Mouse (Mus musculus) neutrophil, adult 5-6 weeks (primary cell): ENCODE measurements around the gene Nfatc3. TPM values are rescaled to one million over a fixed set of nuclear protein-coding genes. Genes with fewer than 3 reads are reported as not detected.

Experiments used
- ATAC-seq: fragments of 151-379, 151-347 bp; 2 replicates; pipeline ENCODE4 v1.8.0; 2017; ENCODE audit warnings: mild to moderate bottlenecking, moderate TSS enrichment; ENCODE audit not compliant: insufficient number of reproducible peaks, poor library complexity, low FRiP score, severe bottlenecking; ENCODE audit errors: extremely low read depth
- total RNA-seq: library from RNA; stranded (forward); fragments of 200-1000 nt; gene quantifications from 2 replicates; pipeline ENCODE4 v1.2.3, GENCODE M21; 2017

Gene Nfatc3
- total RNA-seq, 1 experiment from 2014 or later, result 107 TPM

GRCm38 (mm10) chr8:106054190-106054811 is 4.3 kb upstream of the Nfatc3 start:
- peak; percentile 45 for ATAC-seq

DNA sequence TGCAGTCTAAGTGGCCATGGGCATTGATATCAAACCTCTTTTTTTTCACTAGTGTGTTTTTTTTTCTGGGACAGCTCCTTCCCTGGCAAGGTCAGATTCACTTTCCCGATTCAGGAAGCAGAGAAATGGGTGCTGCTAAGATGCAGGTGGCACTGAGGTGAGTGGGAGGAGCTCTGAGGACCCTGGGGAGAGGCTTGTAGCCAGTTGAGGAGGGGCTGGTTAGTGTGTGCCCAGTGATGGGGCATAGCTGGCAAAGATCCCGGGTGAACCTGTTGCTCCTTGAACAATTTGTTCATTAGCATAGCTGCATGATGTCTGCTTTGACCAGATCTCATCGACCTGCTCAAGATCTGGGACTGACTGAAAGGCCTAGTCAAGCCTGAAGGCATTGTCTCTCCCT is 3.6 kb upstream of the Nfatc3 start:
- no peak for ATAC-seq

- no peak for ATAC-seq
Observed at GRCm38 (mm10) chr8:106056455-106056982, 2.1 kb upstream of the Nfatc3 start.

DNA sequence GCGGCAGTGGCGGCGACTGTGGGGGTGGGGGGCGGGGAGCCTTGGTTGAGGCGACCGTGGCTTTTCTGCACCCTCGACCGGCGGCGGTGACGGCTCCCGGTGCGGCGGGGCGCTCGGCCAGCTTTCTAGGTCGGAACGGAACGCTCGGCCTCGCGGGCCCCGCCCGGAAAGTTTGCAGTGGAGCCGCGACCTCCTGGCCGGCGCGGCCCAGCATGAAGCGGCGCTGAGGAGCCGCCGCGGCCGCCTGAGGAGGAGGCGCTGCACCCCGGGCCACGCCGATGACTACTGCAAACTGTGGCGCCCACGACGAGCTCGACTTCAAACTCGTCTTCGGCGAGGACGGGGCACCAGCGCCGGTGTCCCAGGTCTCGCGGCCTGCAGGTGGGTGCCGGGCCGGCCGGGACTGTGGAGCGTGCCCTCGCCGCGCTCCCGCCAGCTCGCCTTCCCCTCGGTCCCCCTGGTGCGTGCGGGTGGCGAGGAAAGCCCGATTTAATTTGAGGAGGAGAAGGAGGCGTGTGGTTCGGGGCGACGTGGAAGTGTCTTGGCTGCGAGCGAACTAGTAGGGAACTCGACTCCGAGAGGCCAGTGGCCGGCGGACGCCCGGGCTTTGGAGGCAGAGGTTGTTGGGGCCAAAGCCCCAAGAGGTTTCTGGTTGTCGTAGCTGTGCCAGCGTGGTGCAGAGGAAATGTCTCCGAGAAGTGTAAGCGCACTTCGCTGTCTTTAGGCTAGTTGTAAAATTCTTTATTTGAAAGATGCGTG is 1.2 kb downstream of the Nfatc3 start:
- 0 out of 2 replicates have a peak, but pooled peaks have one; percentile 2 for ATAC-seq

DNA sequence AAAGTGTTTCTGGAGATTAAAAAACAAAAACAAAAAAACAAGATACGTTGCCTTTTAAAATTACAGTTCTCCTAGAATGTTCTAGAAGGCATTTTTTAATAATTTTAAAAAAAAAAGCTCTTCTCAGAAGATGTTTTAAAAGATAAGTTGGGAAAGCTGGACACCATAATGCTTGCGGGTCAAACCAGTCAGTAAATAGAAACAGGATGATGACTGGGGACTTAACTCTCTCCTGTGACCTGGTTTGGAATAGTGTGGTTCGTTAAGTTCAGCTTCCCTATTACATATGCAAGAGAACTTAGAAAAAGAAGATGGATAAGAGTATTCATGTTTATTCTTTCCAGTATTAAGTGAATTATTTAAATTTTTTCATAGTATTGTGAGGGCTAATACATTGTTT is 1.9 kb downstream of the Nfatc3 start:
- ATAC-seq, result no peak

DNA sequence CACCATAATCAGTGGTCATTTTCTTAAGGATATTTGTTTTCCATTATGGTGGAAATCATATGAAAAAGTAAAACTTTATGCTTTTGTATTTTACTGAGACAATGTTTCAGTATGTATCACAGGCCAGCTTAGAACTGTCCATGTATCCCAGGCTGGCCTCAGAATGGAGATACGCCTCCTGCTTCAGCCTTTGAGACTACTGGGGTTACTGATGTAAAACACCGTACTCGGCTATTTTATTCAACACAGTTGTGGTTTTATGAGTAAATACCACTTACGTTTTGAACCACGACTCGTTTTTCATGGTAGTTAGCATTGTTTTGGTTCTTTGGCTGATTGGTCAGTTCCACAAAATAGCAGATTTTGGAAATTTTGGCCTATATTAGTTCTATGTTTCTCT is 3.0 kb downstream of the Nfatc3 start:
- ATAC-seq, result no peak

DNA sequence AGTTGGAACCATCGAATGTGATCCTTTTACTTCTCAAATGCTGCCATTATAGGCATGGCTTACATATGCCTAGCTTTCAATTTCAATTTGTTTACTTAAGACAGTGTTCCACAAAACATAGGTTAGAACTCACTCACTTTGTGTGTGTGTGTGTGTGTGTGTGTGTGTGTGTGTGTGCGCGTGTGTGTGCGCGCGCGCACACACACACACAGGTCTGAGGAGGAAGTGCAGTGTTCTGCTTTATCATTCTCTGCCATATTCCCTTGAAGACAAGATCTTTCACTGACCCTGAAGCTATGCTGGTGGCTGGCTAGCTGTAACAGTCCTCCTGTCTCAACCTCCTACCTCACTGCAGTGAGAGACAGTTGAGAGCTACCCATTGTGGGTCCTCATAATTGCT is 4.4 kb downstream of the Nfatc3 start:
- peak; percentile 25; the same call in 1 of the 2 replicates for ATAC-seq

DNA sequence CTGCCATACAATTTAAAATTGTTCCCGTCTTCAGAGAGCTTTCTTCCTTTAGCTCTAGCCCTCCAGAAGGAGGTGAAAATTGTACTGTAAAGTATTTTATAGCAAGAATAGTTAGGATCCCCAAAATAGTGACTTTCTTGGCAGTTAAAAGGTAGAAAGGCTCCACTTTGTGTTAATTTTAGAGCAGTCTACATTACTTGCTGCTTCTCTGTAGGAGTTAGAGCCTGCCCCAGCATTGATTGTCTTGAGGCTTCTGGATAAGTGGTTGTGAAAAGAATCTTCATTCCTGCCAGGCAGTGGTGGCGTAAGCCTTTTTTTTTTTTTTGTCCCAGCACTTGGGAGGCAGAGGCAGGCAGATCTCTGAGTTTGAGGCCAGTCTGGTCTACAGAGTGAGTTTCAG is 8.1 kb downstream of the Nfatc3 start:
- no peak for ATAC-seq

DNA sequence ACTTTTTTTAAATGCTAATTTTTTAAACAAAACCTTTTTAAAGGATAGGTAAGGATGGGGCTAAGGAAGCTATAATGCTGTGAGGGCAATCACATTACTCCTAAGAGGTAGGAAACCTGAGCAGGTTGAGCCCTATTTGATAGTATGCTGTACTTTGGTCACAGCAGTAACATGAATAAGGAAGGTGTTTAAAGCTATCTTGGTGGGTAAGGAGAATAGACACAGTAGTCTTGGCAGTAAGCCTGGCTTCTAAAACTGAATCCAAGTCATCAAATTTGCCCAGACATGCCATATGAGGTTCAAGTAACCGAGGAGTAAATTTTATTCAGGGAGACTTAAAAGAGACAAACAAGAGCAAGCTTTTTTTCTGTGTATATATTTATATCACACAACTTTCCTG is 10.9 kb downstream of the Nfatc3 start:
- ATAC-seq, result no peak

- no peak for ATAC-seq
Observed at GRCm38 (mm10) chr8:106072113-106072512, 13.5 kb downstream of the Nfatc3 start.

DNA sequence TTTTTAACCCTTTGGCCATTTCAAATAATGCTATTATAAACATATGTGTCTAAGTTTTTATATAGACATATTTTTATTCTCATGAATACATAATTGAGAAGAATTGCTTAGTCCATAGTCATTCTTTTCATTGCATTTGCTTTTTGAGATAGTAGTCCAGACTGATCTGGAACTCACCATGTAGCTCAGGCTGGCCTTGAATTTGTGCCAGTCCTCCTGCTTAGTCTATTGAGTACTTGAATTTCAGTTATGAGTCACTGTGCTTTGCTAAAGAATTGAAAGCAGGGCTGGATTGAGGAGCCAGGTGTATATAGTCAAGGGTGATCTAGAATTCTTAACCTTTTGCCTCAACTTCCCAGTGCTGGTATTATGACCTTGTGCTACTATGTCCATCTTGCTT is 15.6 kb downstream of the Nfatc3 start:
- no peak for ATAC-seq

DNA sequence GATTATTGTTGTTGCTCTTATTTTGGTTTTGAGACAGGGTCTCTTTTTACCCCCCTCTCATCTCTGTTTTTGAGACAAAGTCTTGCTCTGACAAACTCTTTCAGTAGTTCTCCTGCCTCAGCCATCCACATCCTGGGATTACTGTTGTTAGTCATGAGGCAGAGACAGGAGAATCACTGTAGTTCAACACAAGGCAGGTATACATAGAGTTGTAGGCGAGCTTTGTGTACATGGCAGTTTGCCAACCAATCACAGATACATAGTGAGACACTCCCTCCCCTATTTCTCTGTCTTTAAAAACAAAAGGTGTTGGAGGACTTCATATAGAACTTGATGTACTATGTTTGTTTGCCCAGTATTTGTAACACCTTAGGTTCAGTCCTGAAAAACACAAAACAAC is 16.0 kb downstream of the Nfatc3 start:
- ATAC-seq, result no peak

- peak; percentile 61; the same call in 1 of the 2 replicates for ATAC-seq
Observed at GRCm38 (mm10) chr8:106075161-106075862, 16.7 kb downstream of the Nfatc3 start.

DNA sequence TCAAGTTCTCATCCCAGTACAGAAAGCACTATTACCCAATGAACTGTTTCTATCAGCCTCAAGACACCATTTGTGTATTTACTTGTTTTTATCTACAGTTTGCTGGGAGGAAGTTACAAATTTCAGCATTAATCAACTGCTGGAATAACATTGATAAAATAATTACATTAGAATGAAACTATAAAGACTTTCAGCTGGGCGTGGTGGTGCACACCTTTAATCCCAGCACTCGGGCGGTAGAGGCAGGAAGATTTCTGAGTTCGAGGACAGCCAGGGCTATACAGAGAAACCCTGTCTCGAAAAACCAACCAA is 17.2 kb downstream of the Nfatc3 start:
- no peak for ATAC-seq

DNA sequence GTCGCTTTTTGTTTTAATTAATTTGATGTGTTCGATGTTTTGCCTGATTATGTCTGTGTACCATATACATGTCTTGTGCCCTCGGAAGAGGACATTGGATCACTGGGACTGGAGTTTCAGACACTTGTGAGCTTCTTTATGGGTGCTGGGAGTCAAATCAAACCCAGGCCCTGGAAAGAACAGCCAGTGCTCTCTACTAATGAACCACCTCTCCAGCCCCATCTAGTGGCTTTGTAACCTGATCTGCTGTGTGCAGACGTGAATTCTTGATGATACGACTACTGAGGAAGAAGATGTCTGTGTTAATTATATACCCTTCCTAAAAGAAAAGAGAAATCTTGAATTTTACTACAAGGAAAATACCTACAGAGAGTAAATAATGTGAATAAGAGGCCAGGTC is 18.0 kb downstream of the Nfatc3 start:
- peak; percentile 30; the same call in 1 of the 2 replicates for ATAC-seq

- ATAC-seq, result no peak
Observed at GRCm38 (mm10) chr8:106077452-106078067, 18.9 kb downstream of the Nfatc3 start.

DNA sequence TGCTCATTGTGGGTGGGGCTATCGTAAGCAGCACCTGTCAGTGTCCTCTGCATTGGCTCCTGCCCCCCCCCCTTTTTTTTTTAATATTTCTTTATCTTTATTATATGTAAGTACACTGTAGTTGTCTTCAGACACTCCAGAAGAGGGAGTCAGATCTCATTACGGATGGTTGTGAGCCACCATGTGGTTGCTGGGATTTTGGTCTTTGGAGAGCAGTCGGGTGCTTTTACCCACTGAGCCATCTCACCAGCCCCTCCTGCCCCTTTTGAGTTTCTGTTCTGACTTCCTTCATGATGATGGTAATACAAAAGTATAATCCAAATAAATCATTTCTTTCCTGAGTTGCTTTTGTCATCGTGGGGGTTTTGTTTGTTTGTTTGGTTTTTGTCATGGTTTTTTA is 43.7 kb downstream of the Nfatc3 start:
- no peak for ATAC-seq

DNA sequence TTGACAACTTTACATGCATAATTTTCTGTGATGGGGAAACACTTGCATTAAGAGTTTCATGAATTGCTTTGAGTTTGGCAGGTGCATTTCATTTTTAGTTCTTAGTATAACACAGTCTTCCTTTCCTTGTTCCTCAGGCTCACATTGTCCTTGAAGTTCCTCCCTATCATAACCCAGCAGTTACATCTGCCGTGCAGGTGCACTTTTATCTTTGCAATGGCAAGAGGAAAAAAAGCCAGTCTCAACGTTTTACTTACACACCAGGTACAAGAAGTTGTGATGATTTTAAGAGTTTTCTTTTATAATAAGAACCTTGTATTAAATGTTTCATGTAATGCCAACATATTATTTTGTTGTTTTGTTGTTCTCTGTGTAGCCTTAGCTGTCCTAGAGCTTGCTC is 45.2 kb downstream of the Nfatc3 start:
- no peak for ATAC-seq

GRCm38 (mm10) chr8:106106193-106106592 is 47.6 kb downstream of the Nfatc3 start:
- ATAC-seq, result no peak

GRCm38 (mm10) chr8:106108080-106108479 is 49.4 kb downstream of the Nfatc3 start:
- ATAC-seq, result no peak
